Mouse (Mus musculus) urinary bladder, postnatal 4 days (tissue): ENCODE measurements around the gene Gm10273.

Experiments used
- DNase-seq, 2 experiments: peaks; one replicate each; pipeline ENCODE4 v3.0.0; 2021 to 2022; ENCODE audit warnings: low spot score in 2 of 2

The Gm10273 gene

DNA sequence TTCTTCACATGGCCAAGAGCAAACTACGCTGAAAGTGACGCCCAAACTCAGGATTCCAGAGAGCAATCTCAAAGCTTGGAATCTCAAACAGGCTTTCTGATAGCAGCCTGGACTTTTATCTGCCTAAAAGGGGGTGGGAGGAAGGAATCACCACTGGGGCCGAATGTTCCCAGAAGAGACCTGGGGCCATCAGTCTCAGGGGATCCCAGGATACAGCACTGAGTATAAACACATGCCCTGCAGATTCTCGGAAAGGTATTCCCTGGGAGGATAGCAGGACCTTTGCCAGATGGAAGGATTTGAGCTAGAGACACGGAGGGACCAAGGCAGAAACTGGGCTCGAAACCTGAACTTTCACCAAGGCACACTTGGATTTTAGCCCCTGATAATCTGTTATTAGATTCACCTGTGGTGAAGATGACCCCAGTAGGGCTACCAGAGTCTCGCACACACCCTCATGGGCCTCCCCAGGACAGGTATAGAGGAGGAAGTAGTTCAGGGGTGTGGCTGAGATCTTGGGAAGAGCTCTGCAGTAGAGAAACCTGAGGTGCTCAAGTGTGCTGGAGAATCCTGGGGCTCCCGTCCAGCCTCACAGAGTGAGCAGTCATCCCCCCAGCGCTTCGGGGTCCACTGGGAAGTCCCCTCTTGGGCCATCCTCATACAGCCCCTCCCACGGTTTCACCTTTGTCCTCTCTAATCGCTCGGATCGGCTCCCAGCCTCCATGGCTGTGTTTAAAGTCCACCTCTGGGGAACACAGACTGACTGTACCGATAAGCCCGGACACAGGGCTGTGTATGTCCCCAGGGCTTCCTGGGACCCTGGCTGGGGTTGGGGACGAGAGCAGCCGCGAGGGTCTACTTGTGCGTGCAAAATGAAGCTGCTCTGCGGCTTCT lies 7.7 kb downstream of the Gm10273 start, which contains the start of gene Pla2g12b:
TSS of gene Pla2g12b (plus strand) at position 762 of the 894 bp plus-strand sequence.
- DNase-seq: no peak

DNA sequence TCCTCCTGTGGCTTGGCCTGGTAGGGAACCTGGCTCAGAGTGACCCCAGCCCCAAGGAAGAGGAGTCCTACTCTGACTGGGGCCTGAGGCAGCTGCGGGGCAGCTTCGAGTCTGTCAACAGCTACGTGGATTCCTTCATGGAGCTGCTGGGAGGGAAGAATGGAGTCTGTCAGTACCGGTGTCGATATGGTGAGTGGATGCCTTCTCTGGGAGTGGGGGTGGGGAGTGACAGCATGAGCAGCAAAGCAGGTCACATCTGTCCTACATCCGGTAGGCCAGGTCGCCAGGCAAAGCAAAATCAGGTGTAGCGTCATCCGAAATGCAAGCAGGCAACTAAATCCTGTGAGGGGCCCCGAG lies 8.3 kb downstream of the Gm10273 start:
- no peak for DNase-seq

DNA sequence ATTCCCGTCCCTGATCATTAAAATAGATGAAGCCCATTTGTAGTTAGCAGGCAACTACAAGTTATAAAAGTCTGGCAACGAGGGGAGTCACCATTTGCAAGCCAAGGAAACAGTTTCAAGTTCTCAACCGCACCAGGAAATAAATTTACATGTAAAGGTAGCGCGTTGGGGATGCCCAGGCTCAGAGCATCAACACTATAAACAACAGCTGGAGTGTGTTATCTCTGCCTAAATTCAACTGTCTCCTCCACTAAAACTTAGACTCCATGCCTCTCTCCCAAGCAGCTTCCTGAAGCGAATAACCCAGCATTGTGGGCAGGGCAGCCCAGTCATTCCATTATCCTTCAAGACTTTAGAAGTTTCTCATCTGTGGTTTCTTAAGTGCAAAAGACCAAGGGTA lies 13.1 kb downstream of the Gm10273 start:
- no peak for DNase-seq

DNA sequence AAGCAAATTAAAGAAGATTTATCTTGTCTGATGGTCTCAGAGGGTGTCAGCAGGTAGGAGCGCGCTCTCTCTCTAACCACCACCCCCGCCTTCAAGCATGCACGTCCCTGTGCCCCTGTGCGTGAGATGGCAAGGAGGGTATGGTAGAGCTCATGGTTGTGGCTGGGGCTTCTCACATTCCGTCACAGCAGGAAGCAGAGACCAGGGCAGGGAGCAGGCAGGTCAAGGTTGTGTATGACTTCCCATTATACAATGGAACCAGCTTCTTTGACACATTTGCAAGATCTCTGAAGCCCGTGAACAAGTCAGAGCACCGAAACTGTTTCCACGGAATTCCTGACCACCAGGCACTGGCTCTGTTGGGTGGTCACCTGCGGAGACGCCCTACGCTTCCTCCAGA lies 14.8 kb downstream of the Gm10273 start:
- DNase-seq: no peak

DNA sequence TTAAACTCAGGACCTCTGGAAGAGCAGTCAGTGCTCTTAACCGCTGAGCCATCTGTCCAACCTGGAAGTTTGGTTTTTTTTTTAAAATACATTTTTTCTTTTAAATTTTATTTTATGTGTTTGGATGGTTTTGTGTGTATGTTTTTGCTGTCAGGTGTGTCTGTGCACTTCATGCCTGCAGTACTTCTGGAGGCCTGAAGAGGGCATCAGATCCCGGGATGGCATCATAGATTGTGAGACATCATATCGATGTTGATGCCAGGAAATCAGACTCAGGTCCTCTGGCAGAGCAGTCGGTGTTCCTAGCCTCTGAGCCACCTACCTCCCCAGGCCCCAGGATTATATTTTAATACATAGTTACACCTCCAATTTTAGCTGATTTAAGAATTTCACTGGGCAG lies 18.3 kb downstream of the Gm10273 start:
- no peak for DNase-seq

DNA sequence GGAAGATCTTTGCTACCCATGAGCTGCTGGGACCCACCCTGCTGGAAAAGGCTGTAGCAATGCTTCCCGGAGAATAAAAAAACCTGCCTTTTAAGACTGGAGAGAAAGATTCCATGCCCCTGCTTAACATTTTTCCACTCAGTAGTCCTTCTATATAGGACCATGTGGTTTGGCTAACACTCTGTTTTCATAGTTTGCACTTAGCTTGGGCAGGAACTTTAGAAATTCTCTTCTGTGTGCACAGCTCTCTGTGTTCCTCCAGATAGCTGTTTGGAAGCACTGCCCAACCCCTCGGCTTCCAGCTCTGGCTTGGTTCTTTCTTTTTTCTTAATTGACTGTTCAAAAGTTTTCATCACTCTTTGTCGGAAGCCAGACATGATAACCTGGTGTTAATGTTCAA lies 21.2 kb downstream of the Gm10273 start:
- DNase-seq: no peak

DNA sequence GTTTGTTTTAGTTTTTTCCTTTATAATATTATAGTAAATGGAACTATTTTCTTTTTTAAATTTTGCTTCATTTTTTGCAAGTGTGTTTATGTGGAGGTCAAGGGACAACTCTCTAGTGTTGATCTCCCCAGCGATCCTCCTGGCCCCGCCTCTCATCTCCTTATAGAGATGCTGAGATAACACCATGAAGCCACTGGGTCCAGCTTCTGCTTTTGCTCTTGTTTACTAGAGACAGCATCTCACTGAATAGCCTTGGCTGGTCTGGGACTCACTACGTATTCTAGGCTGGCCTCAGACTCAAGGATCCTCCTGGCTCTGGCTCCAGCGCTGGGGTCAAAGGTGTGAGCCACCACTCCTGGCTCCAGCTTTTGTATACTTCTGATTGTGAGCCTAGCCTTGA lies 24.1 kb downstream of the Gm10273 start:
- DNase-seq: no peak

DNA sequence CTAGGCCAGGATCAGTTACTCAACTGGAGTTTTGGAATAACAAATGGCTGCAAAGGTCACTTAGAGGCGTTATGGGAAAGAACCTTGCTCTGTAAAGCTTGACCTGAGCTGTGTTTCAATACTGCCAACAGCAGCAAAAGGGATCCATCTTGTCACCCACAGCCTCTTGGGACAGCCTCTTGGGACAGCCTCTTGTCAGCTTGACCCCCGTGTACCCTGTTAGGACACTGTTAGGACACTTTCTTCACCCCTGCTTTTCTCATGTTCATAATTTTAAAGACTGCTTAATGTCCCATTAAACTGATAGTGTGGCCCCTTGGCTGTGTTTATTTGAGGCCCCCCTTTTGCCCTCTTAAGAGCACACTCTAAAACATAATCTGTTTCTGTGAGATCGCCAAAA lies 29.0 kb downstream of the Gm10273 start:
- no peak for DNase-seq

DNA sequence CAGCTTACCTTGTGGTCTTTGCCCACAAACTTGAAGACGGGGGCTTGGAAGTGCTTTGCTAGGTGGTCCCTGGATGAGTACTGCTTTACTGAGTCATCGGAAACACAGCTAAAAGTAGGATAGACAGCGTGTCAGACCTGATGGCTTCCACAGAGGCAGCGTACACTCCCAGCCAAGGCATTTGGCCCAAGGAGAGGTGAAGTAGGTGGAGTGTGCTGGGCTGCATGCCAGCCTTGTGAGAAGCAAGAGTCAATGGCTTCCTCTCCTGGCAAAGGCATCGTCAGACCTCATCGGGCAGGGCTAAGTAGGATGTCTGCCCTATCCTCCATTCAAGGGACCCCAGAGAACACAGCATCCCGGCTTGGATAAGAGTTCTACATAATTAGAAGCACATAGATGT lies 29.9 kb downstream of the Gm10273 start:
- DNase-seq: no peak

DNA sequence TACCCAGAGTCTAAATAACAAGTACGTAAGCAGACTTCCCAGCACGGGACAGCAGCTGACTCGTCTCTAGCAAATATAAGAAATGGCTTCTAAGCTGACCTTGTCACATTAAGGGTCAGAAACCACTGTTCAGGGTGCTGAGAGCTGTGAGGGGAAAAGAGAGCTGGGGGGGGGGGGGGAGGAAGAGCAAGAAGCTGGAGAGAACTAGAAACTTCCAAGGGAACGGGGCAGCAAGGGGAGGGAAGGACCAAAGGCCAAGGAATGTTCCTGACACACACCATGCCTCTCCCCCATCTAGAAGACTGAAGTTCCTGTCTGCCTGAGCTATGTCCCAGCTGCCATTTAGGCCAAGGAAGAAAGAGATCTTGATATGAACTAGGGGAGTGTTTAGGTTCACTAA lies 30.9 kb downstream of the Gm10273 start:
- no peak for DNase-seq

DNA sequence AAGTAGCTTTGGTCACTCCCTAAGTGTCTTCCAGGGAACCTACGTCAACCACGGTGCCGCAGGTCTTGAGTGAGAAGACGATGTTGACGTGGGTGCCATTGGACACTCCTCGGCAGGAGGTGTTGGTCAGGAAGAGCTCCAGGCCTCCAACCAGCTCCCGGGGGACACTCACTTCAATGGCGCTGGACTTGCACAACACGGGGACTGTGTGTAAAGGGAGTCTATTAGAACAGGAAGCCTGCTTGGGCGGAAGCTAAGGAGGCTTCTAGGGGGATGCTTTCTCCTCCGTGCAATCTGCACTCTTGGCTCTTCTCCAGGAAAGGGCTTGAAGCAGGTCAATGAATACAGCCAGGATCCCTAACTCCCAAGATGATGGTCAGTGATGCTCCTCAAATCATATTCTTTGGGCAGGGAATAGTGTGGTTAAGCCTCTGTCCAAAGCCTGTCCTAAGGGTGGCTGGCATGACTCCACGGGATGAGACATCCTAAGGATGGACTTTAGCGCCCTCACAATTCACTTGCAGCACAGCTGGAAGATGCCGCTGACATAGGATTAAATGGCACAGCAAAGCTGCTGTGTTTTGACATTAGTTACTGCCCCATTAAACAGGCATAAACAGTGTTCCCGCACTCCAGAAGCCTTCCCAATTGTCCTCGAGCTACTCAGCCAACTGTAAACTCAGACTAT lies 34.2 kb downstream of the Gm10273 start:
- DNase-seq: no peak

DNA sequence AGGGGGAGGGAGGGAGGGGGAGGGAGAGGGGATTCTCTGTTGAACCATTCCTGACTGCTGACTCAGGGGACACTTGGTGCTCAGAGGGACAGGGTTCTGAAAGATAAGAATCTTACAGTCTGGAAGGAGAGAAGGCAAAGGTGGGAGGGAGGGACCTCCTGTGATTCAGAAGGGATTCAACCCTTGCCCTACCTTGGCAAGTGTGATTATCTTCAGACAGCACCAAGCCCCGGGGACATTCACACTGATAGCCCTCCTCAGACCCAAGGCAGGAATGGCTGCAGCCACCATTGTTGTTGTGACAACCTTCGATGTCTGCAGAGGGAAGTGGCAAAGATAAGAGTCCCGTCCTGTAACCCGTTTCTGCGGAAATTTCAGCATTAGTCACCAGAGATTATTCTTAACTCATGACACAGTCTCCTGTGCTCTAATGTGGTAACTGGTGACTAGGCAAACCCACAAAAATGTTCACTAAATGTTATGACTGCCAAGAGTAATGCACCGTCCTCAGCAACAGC lies 35.3 kb downstream of the Gm10273 start:
- DNase-seq: no peak

DNA sequence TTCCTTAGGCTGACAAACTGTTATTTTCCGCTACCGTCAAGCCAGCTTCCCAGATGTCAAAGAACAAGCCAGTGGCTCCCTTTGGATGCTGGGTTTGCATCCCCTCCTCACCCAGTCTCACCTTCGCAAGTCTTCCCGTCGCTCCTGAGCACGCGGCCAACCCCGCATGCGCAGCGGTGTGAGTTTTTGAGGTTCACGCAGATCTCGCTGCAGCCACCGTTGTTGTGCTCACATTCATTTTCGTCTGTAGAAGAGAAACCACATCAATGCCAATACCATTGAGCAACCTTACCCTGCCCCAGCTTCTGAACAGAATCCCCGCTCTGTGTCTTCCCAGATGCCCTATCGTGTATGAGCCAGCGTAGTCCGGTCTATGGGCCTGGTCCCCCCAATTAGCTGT lies 40.3 kb downstream of the Gm10273 start:
- no peak for DNase-seq

DNA sequence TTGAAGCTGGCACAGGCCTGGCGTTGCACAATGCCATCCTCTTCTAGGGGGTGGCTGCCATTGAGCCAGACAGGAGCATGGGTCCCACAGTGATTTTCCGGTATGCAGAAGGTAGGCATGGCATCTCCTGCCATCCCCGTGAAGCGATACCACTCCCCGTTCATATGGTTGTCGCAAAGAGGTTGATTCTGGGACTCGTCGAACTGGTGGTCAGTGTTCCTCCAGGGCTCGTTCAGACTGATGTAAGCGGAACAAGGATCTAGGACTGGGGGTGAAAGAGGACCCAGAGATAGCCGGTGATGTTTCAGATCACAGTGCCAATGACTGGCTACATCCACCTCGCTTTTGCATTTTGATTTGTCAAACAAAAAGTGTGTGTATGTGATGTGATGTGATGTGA lies 43.2 kb downstream of the Gm10273 start:
- no peak for DNase-seq

DNA sequence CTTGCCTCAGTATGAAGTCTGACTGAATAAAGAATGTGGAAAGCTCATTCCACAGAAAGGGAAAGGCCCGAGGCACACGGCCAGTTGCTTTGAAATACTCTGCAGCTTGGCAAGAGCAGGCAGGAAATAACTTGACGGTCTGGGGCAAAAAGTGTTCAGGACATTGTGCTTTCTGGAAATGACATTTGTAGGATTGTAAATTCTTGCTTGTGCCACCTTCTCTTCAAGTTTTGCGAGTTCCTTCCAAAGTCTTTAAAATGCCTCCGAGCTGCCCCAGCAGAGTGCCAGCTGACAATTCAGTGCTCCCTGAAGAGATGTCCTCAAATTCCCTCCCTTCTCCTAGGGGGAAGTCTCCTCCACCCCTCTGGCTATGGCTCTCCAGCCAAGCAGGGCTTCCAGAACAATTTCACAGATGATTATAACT lies 44.1 kb downstream of the Gm10273 start:
- DNase-seq: peak in 1 of 2 experiments; percentile 41

DNA sequence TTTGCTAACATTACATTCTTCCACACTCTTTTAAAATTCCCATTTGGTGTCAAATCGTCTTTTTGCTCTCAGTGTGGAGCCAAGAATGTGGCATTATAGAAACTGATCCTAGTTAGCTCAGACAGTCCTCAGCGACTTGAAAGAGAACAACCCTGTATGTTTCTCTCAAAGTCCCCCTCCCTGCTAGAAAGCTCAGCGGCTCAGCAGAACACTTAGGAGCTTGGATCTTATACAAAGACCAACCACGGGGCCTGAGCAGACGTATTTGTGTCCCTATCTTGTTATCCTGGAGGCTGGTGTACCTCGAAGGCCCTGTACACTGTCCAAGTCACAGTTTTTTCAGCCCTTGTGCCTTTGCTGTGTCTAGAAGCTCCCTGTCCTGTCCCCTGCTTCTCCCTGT lies 44.7 kb downstream of the Gm10273 start:
- DNase-seq: no peak

DNA sequence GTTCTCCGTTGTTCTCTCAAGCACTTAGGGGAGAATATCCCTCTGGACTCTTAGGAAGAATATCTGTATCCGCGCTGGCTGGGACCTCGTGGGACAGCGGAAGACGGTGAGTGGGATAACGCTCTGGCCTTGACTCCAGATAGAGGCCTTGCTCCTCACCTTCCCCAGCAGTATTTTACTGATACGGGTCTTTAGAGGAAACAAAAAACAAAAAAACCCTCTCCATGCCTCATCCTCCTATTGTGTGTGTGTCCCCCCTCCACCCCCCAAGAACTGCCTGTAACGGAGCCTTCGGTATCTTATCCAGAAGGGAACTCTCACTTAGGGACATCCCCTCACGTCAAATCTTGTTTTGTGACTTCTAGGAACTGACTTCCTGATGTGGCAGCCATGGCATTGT lies 46.3 kb downstream of the Gm10273 start, which contains the start of gene Oit3:
TSS of gene Oit3 (minus strand) at position 44 of the 400 bp plus-strand sequence.
- no peak for DNase-seq

DNA sequence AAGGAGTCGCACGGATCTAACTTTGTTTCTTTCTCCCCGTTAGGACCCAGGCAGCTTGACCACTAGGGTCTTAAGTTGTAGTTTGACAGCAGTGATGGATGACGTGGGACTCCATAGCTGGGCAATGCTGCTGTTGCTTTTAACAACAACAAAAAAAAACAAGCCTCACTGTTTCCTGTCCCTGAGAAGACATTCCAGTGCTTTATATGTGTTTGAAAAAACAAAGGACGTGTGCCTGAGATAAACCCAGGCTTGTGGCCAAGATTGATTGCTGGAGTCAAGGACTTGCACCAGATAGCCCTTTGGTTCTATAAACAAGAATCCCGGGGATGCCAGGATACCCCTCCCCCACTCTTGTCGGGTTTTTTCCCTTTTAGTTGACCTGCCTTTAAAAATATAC lies 47.8 kb downstream of the Gm10273 start:
- DNase-seq: no peak

DNA sequence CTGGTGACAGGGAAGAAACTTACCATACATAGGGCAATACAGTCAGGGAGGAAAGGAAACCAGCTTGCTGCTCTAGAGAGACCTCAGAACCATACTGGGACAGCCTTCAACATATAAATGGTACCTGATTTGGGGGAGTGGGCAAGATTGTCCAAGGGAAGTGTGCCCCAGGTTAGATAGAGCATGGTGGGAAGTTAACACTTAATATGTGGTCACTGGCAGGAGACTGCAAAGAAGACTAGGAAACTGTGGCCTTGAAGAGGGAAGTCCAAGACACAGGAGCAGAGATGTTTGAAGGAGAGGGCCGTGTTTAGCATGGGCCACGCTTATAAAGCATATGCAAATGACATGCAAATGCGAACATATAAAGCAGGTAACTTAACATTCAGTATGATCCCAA lies 48.7 kb downstream of the Gm10273 start:
- no peak for DNase-seq

DNA sequence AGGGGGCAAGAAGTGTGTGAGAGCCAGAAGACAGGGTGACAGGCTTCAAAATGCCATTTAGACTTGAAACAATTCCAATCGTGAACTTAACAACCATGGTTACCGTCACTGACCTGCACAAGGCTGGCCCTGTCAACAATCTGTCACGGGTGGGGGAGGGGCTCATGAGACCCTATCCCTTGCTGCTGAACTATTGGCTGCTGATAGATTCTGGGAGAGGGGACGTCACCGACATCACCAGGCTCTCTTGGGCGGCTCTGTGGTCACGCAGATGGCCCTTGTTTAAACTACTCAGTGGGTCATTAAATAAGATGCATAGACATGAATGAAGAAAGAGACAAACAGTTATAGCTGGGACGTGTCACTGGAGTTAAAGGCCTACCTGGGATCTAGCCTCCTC lies 49.2 kb downstream of the Gm10273 start:
- no peak for DNase-seq
